Mouse (Mus musculus) spleen, adult 2 months (tissue): ENCODE data around the gene Ttc12. TPM values are rescaled to one million over a fixed set of nuclear protein-coding genes. Genes with fewer than 3 reads are reported as not detected.

ENCODE experiments used
- DNase-seq, 2 experiments: peaks; one replicate each; pipeline versions ENCODE4 v3.0.0 to v3.0.0-alpha.2; 2012 to 2021; ENCODE audit warnings: low spot score in 2 of 2, low read depth in 1 of 2
- H3K27ac ChIP-seq: fragments of 200-500 bp; 2 replicates; pipeline ENCODE4 v1.5.1; 2012; ENCODE audit warnings: low read length, inconsistent platforms; ENCODE audit not compliant: insufficient read depth
- H3K27me3 ChIP-seq: fragments of 200-500 bp; 2 replicates; pipeline ENCODE4 v1.6.1; 2012; ENCODE audit warnings: mild to moderate bottlenecking, moderate library complexity, low read length, inconsistent platforms; ENCODE audit not compliant: control insufficient read depth, insufficient read depth
- H3K36me3 ChIP-seq: fragments of 200-500 bp; 2 replicates; pipeline ENCODE4 v1.6.1; 2012; ENCODE audit warnings: mild to moderate bottlenecking, low read length, inconsistent platforms; ENCODE audit not compliant: control insufficient read depth, insufficient read depth
- H3K4me1 ChIP-seq: fragments of 200-500 bp; 2 replicates; pipeline ENCODE4 v1.6.1; 2011; ENCODE audit warnings: inconsistent platforms; ENCODE audit not compliant: control insufficient read depth, insufficient read depth, insufficient read length
- H3K4me3 ChIP-seq: fragments of 200-500 bp; 2 replicates; pipeline ENCODE4 v1.5.1; 2011; ENCODE audit warnings: mild to moderate bottlenecking, inconsistent platforms; ENCODE audit not compliant: insufficient read depth, insufficient read length; ENCODE audit errors: extremely low read depth
- CTCF ChIP-seq: fragments of 200-500 bp; IDR thresholded peaks from 2 replicates; pipeline ENCODE4 v1.5.1; 2011; ENCODE audit warnings: mild to moderate bottlenecking, inconsistent platforms; ENCODE audit not compliant: insufficient read depth, insufficient read length, insufficient replicate concordance; ENCODE audit errors: extremely low read depth
- POLR2A ChIP-seq: fragments of 200-500 bp; IDR thresholded peaks from 2 replicates; pipeline ENCODE4 v1.6.1; 2011; ENCODE audit warnings: low read depth, low read length, inconsistent platforms
- WGBS: fragments of 180-500 bp; shearing (Covaris S2); methylation state at CpG from one replicate; pipeline ENCODE4 v1.1.7; 2018; 5-methylcytosine and 5-hydroxymethylcytosine counted together
- polyA plus RNA-seq: library from polyadenylated mRNA; depleted of rRNA; stranded (reverse); fragments of >200 nt; gene quantifications from 2 replicates; pipeline ENCODE4 v1.2.3, GENCODE M21; 2012

Ttc12 gene
- polyA plus RNA-seq, 1 experiment: 0.34 TPM

DNA sequence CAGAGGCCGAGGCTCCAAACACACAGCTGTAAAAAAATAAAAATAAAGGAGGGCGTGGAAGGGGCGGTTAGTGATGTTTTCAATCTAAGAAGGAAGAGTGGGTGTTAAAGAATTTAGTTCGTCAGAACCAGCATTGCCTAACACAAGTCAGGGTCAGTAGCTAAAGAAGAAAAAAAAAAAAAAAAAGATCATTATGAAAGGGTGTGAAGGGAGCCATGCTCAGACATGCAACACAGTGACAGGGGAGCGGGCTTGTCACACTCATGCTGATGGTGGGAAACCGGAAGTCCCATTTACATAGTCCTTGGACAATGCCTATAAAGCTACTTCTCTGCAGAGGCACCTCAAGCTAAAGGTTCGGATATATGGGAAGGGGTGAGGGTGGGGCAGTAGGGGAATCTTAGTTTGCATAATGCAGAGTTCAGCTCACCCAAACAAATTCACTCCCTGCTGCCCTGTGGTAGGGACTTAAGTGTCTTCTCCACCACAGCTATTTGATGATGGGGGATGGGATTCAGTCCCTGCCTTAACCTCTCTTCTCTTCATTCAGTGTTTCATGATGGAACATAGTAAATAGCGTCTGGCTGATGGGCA lies 43.4 kb upstream of the Ttc12 start:
- no peak for DNase-seq

DNA sequence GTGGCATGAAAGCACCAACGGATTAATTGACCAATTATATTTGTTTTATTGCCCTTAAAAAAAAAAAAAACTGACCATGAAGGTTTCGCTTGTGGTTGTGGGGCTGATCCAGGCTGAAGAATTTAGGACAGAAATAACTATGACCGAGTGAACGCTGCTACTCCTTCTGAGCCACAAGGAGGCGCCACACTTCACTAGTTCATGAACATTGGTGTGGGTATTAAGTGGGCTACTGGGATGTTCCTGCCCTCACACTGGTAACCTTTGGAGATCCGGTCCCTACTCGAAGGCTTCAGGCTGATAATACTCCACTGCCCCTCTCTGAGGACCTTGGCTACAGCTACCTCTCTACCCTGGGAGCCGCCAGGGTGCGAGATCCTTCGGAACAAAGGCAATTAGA lies 42.9 kb upstream of the Ttc12 start:
- no peak overlapping the region for H3K4me3 ChIP-seq
- no peaks in the 10 kb centered on the region for H3K27me3 ChIP-seq
- TF ChIP-seq POLR2A (no peak), CTCF (no peak)
- WGBS: 74% methylated on average over 10 of the region's 10 CpGs
- H3K36me3 ChIP-seq: no peaks in the 10 kb centered on the region
- no peak overlapping the region for H3K27ac ChIP-seq
- no peak for DNase-seq
- H3K4me1 ChIP-seq: no peaks in the 10 kb centered on the region

More for the DNA sequence above, 43.4 kb upstream of the Ttc12 start:
- H3K4me1 ChIP-seq: no peaks in the 10 kb centered on the region
- H3K27ac ChIP-seq: no peak overlapping the region
- no peaks in the 10 kb centered on the region for H3K36me3 ChIP-seq
- no peak overlapping the region for H3K4me3 ChIP-seq
- 79% methylated on average over 8 of the region's 8 CpGs for WGBS
- H3K27me3 ChIP-seq: no peaks in the 10 kb centered on the region
- TF ChIP-seq CTCF: no peak
- no peak for TF ChIP-seq POLR2A

DNA sequence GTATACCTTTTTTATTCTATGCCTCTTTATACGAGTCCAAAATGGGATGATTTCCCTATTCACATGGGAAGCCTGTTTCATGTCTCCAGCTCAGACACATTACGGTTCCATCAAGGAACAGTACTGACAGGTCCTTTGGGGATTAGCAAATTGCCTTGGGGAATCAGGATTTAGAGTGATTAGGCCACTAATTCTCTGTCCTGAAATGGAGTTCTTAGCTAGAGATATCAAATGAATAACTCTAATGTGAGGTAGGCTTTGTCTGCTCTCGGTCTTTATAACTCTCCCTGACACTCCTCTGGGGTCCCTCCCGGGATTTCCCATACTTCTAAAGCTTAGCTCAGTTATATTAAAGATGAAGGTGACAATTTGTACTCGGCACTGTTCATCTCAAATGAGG lies 42.0 kb upstream of the Ttc12 start:
- Histone ChIP-seq H3K36me3 (no peaks in the 10 kb centered on the region), H3K27ac (no peak overlapping the region), H3K4me1 (no peaks in the 10 kb centered on the region), H3K27me3 (no peaks in the 10 kb centered on the region), H3K4me3 (no peak overlapping the region)
- TF ChIP-seq CTCF (no peak), POLR2A (no peak)
- DNase-seq: no peak
- WGBS: 88% methylated on average over 5 of the region's 5 CpGs

DNA sequence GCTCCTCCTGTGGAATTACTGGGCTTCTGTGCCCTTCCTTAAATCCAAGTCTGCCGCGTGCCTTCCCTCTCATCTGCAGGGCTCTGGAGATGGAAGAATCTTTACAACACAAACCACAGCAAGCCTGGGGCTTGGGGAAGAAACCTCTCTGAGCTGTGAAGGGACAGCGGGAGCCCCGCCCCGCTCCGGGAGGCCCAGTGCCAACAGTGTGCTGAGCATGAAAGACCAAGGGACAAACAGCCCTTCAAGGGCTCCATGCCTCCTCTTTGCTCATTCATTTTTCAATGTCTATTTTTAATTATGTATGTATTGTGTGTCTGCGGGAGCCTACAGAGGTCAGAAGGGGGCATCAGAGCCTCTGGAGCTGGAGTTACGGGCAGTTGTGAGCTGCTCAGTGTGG lies 41.3 kb upstream of the Ttc12 start:
- TF ChIP-seq POLR2A: no peak
- TF ChIP-seq CTCF: no peak
- WGBS: 81% methylated on average over 8 of the region's 8 CpGs
- H3K27ac ChIP-seq: no peak overlapping the region
- H3K27me3 ChIP-seq: no peaks in the 10 kb centered on the region
- H3K4me1 ChIP-seq: no peaks in the 10 kb centered on the region
- no peak overlapping the region for H3K4me3 ChIP-seq
- no peaks in the 10 kb centered on the region for H3K36me3 ChIP-seq
- DNase-seq: no peak

DNA sequence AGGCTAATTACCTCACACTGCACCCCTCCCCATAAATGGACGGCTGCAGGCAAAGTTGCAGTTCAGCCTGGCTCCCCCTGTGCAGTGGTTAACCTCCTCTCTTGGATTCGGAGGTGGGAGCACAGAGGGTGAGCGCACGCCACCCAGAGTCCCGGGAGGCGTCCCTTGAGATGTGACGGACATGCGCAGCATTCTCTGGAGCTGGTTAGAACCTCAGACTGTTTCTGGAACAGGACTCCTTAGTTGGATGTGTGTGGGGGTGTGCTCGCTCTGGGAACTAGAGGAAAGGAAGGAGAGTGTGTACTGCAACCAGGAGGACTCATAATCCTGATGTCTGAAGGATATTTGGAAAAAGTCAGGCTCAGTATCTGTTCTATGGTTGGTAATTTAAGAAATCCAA lies 38.7 kb upstream of the Ttc12 start:
- 82% methylated on average over 9 of the region's 9 CpGs for WGBS
- Histone ChIP-seq H3K4me1 (no peaks in the 10 kb centered on the region), H3K4me3 (no peak overlapping the region), H3K27ac (no peak overlapping the region), H3K36me3 (no peaks in the 10 kb centered on the region), H3K27me3 (no peaks in the 10 kb centered on the region)
- TF ChIP-seq POLR2A: no peak
- no peak for TF ChIP-seq CTCF
- no peak for DNase-seq

DNA sequence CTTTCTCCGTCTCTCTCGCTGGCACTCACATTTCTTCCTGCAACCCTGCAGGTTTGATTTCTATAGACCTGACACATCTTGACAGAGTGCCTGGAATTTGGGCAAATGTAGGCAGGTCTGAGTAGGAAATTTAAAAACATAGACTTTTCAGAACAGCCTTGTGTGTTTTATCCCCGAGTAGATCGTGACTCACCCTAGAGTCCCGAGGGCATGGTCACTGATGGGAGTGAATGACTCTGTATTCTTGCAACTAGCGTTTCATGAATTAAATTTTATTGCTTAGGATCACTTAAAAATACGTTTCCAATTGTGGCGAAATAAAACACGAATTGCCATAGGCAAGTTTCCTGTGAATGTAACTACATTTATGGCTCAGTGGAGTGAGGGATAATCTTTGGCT lies 37.9 kb upstream of the Ttc12 start:
- H3K36me3 ChIP-seq: no peaks in the 10 kb centered on the region
- no peaks in the 10 kb centered on the region for H3K27me3 ChIP-seq
- no peak for TF ChIP-seq POLR2A
- no peak for TF ChIP-seq CTCF
- no peaks in the 10 kb centered on the region for H3K4me1 ChIP-seq
- DNase-seq: no peak
- H3K27ac ChIP-seq: no peak overlapping the region
- 84% methylated on average over 9 of the region's 9 CpGs for WGBS
- H3K4me3 ChIP-seq: no peak overlapping the region

DNA sequence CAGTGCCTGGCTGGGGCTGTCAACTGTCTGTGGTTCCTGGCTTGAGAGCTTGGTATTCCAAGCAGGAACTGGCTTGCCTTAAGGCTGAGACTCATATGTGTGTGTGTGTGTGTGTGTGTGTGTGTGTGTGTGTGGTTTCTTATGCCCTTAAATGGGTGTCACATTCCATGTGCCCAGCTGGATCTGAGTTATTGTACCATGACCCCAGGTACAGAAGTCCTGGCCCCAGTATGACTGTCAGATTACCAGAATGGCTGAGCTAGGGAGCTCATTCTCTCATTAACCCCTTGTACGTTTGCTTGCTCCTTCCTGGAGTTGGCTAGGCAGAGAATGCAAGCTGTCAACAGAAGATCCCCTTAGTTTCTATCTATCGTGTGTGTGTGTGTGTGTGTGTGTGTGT lies 28.3 kb upstream of the Ttc12 start:
- no peak for DNase-seq
- TF ChIP-seq CTCF (no peak), POLR2A (no peak)
- 72% methylated on average over 2 of the region's 2 CpGs for WGBS

More for the DNA sequence above, 28.3 kb upstream of the Ttc12 start:
- Histone ChIP-seq H3K27ac (no peak overlapping the region), H3K4me1 (no peaks in the 10 kb centered on the region), H3K27me3 (no peaks in the 10 kb centered on the region), H3K36me3 (no peaks in the 10 kb centered on the region), H3K4me3 (no peak overlapping the region)
